ENCODE assay signal across 1 mouse cellular context in the genomic region with DNA sequence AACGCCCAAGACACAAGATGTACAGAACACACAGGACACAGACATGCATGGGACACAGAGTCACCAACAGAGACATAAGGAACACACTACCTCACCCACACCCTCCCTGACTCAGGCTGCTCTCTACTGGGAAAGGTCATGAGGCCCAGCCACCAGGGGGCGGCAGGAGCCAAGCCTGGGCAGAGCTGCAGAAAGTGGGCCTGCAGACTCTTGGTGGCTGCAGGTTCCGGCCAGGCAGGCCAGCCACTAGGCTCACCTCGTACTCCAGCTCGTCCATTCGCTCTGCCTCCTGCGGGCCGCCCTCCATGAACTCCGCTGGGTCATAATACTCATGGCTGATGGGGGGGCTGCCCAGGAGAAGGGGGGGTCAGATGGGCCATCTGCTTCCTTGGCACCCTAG.
TF ChIP-seq lines count a peak whose summit lies in the region.

No protein-coding gene starts in this region.

TF ChIP-seq in C2C12, 6 proteins besides CTCF, POLR2A, EP300 and RAD21:
- TF ChIP-seq CEBPB (IDR thresholded peaks at IDR 0.05; ENCODE audit: low read depth) (no peak), FOSL1 (IDR thresholded peaks at IDR 0.05; ENCODE audit: insufficient read depth, low read length, poor library complexity, severe bottlenecking) (no peak), MYOD1 (IDR thresholded peaks at IDR 0.05; ENCODE audit: control insufficient read depth, insufficient read length, low read depth) (no peak), MAX (IDR thresholded peaks at IDR 0.05) (no peak), USF1 (IDR thresholded peaks at IDR 0.05; ENCODE audit: low read depth) (no peak), MYOG (IDR thresholded peaks at IDR 0.05; ENCODE audit: control insufficient read depth, extremely low read depth, insufficient read length) (no peak)
